Mouse (Mus musculus) liver, adult 2 months (tissue): ENCODE measurements at regions not wholly inside any gene's neighbourhood (a gene's known extent, or its start where the extent isn't known, plus 50 kb on each side); places are given as distances from the start of the nearest gene placed in this dataset.

ENCODE experiments used
- CTCF ChIP-seq: fragments of 200-500 bp; IDR thresholded peaks from 2 replicates; pipeline ENCODE4 v1.5.1; 2011; ENCODE audit warnings: low read depth, low read length, control low read depth
- POLR2A ChIP-seq: fragments of 200-500 bp; IDR thresholded peaks from 2 replicates; pipeline ENCODE4 v1.6.1; 2011; ENCODE audit warnings: low read length, control low read depth; ENCODE audit not compliant: insufficient read depth; ENCODE audit errors: extremely low read depth

DNA sequence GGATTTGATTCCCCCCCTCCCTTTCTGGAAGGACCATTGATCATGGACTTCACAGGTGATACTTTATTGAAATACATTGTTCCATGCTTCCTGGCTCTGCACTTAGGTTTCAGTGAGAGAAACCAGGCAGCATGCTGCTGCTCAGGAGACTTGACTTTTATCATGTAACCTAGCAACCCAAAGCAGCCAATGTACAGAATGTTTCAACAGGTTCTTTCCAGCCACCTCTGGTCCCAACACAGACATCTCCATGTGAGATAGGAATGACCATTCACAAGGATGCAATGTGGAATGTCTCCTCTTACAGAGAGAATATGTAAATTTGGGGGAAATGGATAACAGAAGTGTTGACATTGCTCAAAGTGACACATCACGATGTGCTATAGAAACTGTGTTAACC, 153.1 kb upstream of the Klf12 start:
- no peak for TF ChIP-seq CTCF
- TF ChIP-seq POLR2A, result no peak
